Mouse (Mus musculus) lung, adult 18-20 months (tissue): ENCODE measurements around the gene Zfp953.
"Not testable (repeated sequence)": the region's sequence is repeated elsewhere in the genome, so short reads cannot be mapped to it uniquely, and the experiment has no call there.

ENCODE experiments used
- DNase-seq, 2 experiments: peaks; one replicate each; pipeline ENCODE4 v3.0.0; 2022; ENCODE audit warnings: mixed read lengths in 2 of 2

The Zfp953 gene

GRCm38 (mm10) chr13:67360131-67360744 is at the start of gene Zfp953, which contains the start of gene Gm28044:
TSS of gene Zfp953 (minus strand) at chr13:67360605.
TSS of gene Gm28044 (minus strand) at chr13:67360536.
- DNase-seq, result peak; percentile 93 to 94

- DNase-seq, result peak; percentile 81 to 84
Measured at GRCm38 (mm10) chr13:67399183-67399903, 38.9 kb upstream of the Zfp953 start, which contains the start of gene Zfp429. TSS of gene Zfp429 (minus strand) at chr13:67399819.

GRCm38 (mm10) chr13:67376255-67376654 is 15.8 kb upstream of the Zfp953 start:
- not testable (repeated sequence) for DNase-seq

GRCm38 (mm10) chr13:67375050-67375911 is 14.9 kb upstream of the Zfp953 start, which contains the start of the genes Gm28041 and Zfp456:
TSS of gene Gm28041 (minus strand) at chr13:67375733.
TSS of gene Zfp456 (minus strand) at chr13:67375810.
- peak; percentile 86 to 87 for DNase-seq

GRCm38 (mm10) chr13:67351854-67352253 is 8.6 kb downstream of the Zfp953 start:
- no peak for DNase-seq

GRCm38 (mm10) chr13:67343422-67343821 is 17.0 kb downstream of the Zfp953 start:
- DNase-seq, result no peak

- no peak for DNase-seq
Measured at GRCm38 (mm10) chr13:67332877-67333276, 27.5 kb downstream of the Zfp953 start.

- DNase-seq, result peak; percentile 91 to 93
Measured at GRCm38 (mm10) chr13:67332019-67332724, 28.2 kb downstream of the Zfp953 start, which contains the start of gene Zfp595. TSS of gene Zfp595 (minus strand) at chr13:67332570.

- DNase-seq, result peak in 1 of 2 experiments; percentile 2
Measured at GRCm38 (mm10) chr13:67306718-67307117, 53.7 kb downstream of the Zfp953 start.

GRCm38 (mm10) chr13:67305822-67306672 is 54.4 kb downstream of the Zfp953 start, which contains the start of gene Zfp457:
TSS of gene Zfp457 (minus strand) at chr13:67306485.
- DNase-seq, result peak; percentile 90 to 92
